In the genomic region with DNA sequence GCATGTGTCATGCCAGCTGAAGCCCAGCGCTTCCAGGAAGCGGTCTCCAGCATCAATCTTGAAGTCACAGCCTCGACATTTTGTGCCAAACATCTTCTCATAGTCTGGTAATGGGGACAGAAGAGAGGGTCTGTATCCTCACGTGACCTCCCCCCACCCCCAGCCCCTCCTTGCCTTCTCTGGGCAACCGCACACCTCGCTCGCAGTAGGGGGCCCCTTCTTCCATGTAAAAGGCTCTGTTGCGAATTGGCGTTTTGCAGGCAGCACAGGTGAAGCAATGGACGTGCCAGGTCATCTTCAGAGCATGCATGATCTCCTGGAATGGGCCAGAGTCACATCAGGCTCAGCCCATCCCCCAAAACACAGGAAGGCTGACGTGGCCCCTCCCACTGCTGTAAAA, we compare ENCODE assay signal across 28 mouse cellular contexts. TPM values are rescaled to one million over a fixed set of nuclear protein-coding genes. Genes with fewer than 3 reads are reported as not detected.
"Had no signal": no experiment of that assay in that cellular context is flagged by ENCODE, and none has a peak within 500 bp of the region (broad histone marks: within the 10 kb centered on the region; RNA-seq: fewer than 3 reads in every experiment).

No protein-coding gene starts in this region.

- H3K9me3 ChIP-seq: heart, embryonic 10.5 days; heart, embryonic 12.5 days; hindbrain, embryonic 10.5 days; hindbrain, embryonic 12.5 days; intestine, embryonic 15.5 days; limb, embryonic 10.5 days; limb, embryonic 12.5 days; liver, embryonic 13.5 days; liver, embryonic 15.5 days had no signal

- H3K27me3 ChIP-seq: hindbrain, embryonic 12.5 days; intestine, embryonic 15.5 days; limb, embryonic 12.5 days had no signal

- DNase-seq: gastrocnemius, adult 2 months; gastrocnemius, postnatal 10 days; gastrocnemius, postnatal 25 days; heart, adult 18-20 months; heart, postnatal 10 days; heart, postnatal 4 days; kidney, adult 18-20 months; kidney, adult 8-10 months; kidney, postnatal 10 days; kidney, postnatal 25 days; kidney, postnatal 4 days; liver; liver, embryonic 13.5 days had no signal

- H3K9ac ChIP-seq: heart, embryonic 12.5 days; hindbrain, embryonic 12.5 days; hindbrain, embryonic 14.5 days; intestine, embryonic 15.5 days; limb, embryonic 12.5 days; liver, embryonic 13.5 days; liver, embryonic 15.5 days had no signal

- H3K27ac ChIP-seq: gastrocnemius, adult 2 months; heart, embryonic 10.5 days; hindbrain, embryonic 10.5 days; hindbrain, embryonic 12.5 days; hindbrain, embryonic 14.5 days; intestine, embryonic 15.5 days; layer of hippocampus, adult 2 months; left cerebral cortex, adult 2 months; limb, embryonic 10.5 days; limb, embryonic 12.5 days; liver, embryonic 13.5 days; liver, embryonic 15.5 days had no signal

- ATAC-seq: hindbrain, embryonic 16.5 days; inflammation-experienced regulatory T-cells, adult 6 months; intestine, embryonic 15.5 days; intestine, postnatal 0 days had no signal

- H3K4me2 ChIP-seq: heart, embryonic 12.5 days; hindbrain, embryonic 12.5 days; hindbrain, embryonic 14.5 days; intestine, embryonic 15.5 days; limb, embryonic 12.5 days; liver, embryonic 11.5 days; liver, embryonic 13.5 days; liver, embryonic 15.5 days had no signal

- H3K4me3 ChIP-seq: gastrocnemius, adult 2 months; heart, embryonic 10.5 days; heart, embryonic 12.5 days; hindbrain, embryonic 10.5 days; hindbrain, embryonic 12.5 days; intestine, embryonic 15.5 days; layer of hippocampus, adult 2 months; left cerebral cortex, adult 2 months; limb, embryonic 10.5 days; limb, embryonic 12.5 days; liver, embryonic 13.5 days; liver, embryonic 15.5 days had no signal

RNA-seq across cellular contexts. Expression of gene Prr7, which starts 34.8 kb away (rescaled TPM):
- polyA plus RNA-seq: liver, embryonic 13.5 days; liver, embryonic 15.5 days had no signal
